ENCODE assay signal across 30 mouse cellular contexts in genomic region chr10:126873755-126874154, GRCm38 (mm10).
"Had no signal": no experiment of that assay in that cellular context is flagged by ENCODE, and none has a peak within 500 bp of the region (broad histone marks: within the 10 kb centered on the region; RNA-seq: fewer than 3 reads in every experiment).

No protein-coding gene starts in this region.

- H3K27me3 ChIP-seq: limb, embryonic 12.5 days; limb, embryonic 13.5 days; limb, embryonic 15.5 days; liver, embryonic 12.5 days; liver, embryonic 13.5 days; liver, embryonic 15.5 days; lung, embryonic 15.5 days; megakaryocyte, embryonic 14.5 days; midbrain, embryonic 12.5 days; midbrain, embryonic 15.5 days had no signal

- DNase-seq: left cerebral cortex, postnatal 4 days; liver; liver, embryonic 13.5 days; liver, postnatal 0 days; lung, adult 18-20 months; lung, adult 2 months; lung, embryonic 14.5 days; lung, postnatal 10 days; lung, postnatal 14 days; lung, postnatal 36 days; lung, postnatal 4 days; midbrain, embryonic 14.5 days had no signal

- H3K36me3 ChIP-seq: limb, embryonic 10.5 days; limb, embryonic 12.5 days; limb, embryonic 13.5 days; limb, embryonic 15.5 days; liver, embryonic 12.5 days; liver, embryonic 13.5 days; liver, embryonic 15.5 days; lung, embryonic 15.5 days; midbrain, embryonic 10.5 days; midbrain, embryonic 12.5 days; midbrain, embryonic 15.5 days had no signal

- H3K4me3 ChIP-seq: limb, embryonic 10.5 days; limb, embryonic 12.5 days; limb, embryonic 13.5 days; limb, embryonic 15.5 days; liver, embryonic 12.5 days; liver, embryonic 13.5 days; liver, embryonic 15.5 days; lung, embryonic 15.5 days; megakaryocyte, embryonic 14.5 days; midbrain, embryonic 10.5 days; midbrain, embryonic 12.5 days; midbrain, embryonic 15.5 days; myocyte had no signal

- H3K9ac ChIP-seq: limb, embryonic 12.5 days; limb, embryonic 13.5 days; limb, embryonic 15.5 days; liver, embryonic 12.5 days; liver, embryonic 13.5 days; liver, embryonic 14.5 days; liver, embryonic 15.5 days; liver, postnatal 0 days; lung, embryonic 14.5 days; lung, embryonic 15.5 days; midbrain, embryonic 12.5 days; midbrain, embryonic 15.5 days had no signal

- ATAC-seq: liver, embryonic 12.5 days; liver, postnatal 0 days; lung, postnatal 0 days; midbrain, embryonic 15.5 days; midbrain, embryonic 16.5 days had no signal

- H3K9me3 ChIP-seq: limb, embryonic 10.5 days; limb, embryonic 12.5 days; limb, embryonic 13.5 days; limb, embryonic 15.5 days; liver, embryonic 12.5 days; liver, embryonic 13.5 days; liver, embryonic 15.5 days; lung, embryonic 15.5 days; midbrain, embryonic 10.5 days; midbrain, embryonic 12.5 days; midbrain, embryonic 15.5 days had no signal

- H3K4me2 ChIP-seq: limb, embryonic 12.5 days; limb, embryonic 13.5 days; limb, embryonic 15.5 days; liver, embryonic 11.5 days; liver, embryonic 12.5 days; liver, embryonic 13.5 days; liver, embryonic 15.5 days; lung, embryonic 14.5 days; lung, embryonic 15.5 days; midbrain, embryonic 11.5 days; midbrain, embryonic 12.5 days; midbrain, embryonic 15.5 days had no signal

- H3K27ac ChIP-seq: limb, embryonic 10.5 days; limb, embryonic 12.5 days; limb, embryonic 13.5 days; limb, embryonic 15.5 days; liver, embryonic 12.5 days; liver, embryonic 13.5 days; liver, embryonic 14.5 days; liver, embryonic 15.5 days; lung, embryonic 15.5 days; macrophage; midbrain, embryonic 10.5 days; midbrain, embryonic 12.5 days; midbrain, embryonic 15.5 days had no signal

- H3K4me1 ChIP-seq: limb, embryonic 10.5 days; limb, embryonic 12.5 days; liver, embryonic 12.5 days; liver, embryonic 13.5 days; liver, embryonic 15.5 days; lung, embryonic 15.5 days; midbrain, embryonic 10.5 days had no signal
